Mouse (Mus musculus) testis, postnatal 10 days (tissue): ENCODE data around the gene Olfr20.
"Not testable (repeated sequence)": the region's sequence is repeated elsewhere in the genome, so short reads cannot be mapped to it uniquely, and the experiment has no call there.

ENCODE experiments used
- DNase-seq: peaks from one replicate; pipeline ENCODE4 v3.0.0; 2021; ENCODE audit warnings: low spot score

Gene Olfr20

DNA sequence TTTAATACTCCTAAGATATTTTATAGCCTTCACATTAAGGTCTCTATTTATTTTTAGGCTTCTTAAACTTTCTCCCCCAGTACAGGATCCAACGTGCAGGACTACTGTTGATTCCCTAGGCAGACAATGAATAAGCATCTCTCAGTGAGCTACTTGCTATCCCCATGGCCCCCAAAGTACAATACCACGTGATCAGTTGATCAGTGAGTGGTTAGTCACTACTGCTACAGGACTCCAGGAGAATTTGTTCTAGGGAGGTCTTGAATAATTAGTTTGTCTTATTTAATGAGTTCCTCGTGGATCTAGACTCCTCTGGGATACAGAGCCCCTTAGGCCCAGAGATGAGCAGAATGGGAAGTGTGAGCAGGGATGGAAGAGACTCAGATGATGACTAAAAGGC, at the start of gene Olfr20:
Olfr20 (plus strand) TSS at position 301 of the 400 bp plus-strand sequence.
- DNase-seq: no peak

GRCm38 (mm10) chr11:73303123-73303522, 47.5 kb upstream of the Olfr20 start:
- DNase-seq: no peak

DNA sequence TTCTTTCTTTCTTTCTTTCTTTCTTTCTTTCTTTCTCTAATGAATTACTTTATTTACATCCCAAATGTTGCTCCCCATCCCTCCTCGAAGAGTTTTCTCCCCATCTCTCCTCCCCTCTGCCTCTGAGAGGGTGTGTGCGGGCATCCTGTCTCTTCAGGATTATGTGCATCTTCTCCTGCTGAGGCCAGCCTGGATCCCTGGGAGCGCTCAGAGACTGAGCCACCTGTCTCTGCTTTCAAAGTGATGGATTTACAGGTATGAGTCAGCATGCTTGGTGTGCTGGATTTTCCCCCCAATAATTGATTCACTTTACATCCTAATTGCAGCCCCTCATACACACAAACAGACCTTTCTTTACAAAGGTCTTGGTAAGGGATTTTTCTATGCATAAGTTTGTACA, 34.6 kb upstream of the Olfr20 start:
- DNase-seq: no peak

GRCm38 (mm10) chr11:73318581-73318980, 32.0 kb upstream of the Olfr20 start:
- DNase-seq: not testable (repeated sequence)

DNA sequence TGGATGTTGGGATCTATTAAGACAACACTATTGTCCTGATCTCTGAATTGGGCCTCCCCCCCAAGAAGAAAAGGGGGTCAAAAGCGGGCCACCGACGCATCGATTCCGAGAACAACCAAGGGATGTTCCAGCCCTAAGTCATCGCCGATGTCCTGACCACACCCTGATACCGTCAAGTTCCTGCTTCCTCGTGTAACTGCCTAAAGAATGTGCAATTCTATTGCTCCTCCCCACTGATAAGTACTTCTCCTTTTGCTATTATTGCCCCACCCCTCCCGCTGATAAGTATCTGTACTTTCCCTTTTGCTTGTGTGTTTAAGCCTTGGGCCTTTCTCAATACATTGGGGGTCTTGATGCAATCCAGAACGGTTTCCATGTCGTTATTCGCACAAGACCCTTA, 29.5 kb upstream of the Olfr20 start:
- DNase-seq: not testable (repeated sequence)

- DNase-seq: no peak
Observed at GRCm38 (mm10) chr11:73323906-73324830, 26.4 kb upstream of the Olfr20 start.

DNA sequence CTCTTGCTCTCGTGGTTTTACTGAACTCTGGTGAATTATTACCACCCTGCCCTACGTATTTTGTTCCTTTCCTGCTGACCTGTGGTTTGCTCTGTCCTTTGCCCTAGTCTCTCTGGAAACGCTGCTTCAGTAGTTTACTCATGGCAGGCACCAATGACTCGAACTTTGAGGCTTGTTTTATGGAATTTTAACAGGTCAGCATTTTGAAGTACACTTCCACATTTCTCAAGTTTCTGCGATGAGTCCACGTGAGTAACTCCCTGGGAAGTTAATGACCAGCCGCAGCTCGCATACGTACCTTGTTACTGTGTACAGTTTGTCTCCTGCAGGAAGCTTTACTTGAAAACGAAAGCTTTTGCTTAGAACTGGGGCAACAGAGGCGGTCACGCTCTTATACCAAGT, 24.1 kb upstream of the Olfr20 start:
- DNase-seq: no peak

GRCm38 (mm10) chr11:73327361-73327760, 23.2 kb upstream of the Olfr20 start:
- no peak for DNase-seq

- peak; percentile 63 for DNase-seq
Observed at GRCm38 (mm10) chr11:73329442-73329841, 21.1 kb upstream of the Olfr20 start, which contains the start of the genes Aspa, Gm49340 and Spata22. TSS of gene Aspa (minus strand) at chr11:73329596. TSS of gene Gm49340 (plus strand) at chr11:73329741. TSS of gene Spata22 (plus strand) at chr11:73329741.

GRCm38 (mm10) chr11:73333357-73333756, 17.2 kb upstream of the Olfr20 start:
- no peak for DNase-seq

- no peak for DNase-seq
Observed at GRCm38 (mm10) chr11:73336919-73337318, 13.7 kb upstream of the Olfr20 start.

GRCm38 (mm10) chr11:73370946-73371345, 20.4 kb downstream of the Olfr20 start, which contains the start of gene Olfr376:
TSS of gene Olfr376 (plus strand) at chr11:73371246.
- no peak for DNase-seq

DNA sequence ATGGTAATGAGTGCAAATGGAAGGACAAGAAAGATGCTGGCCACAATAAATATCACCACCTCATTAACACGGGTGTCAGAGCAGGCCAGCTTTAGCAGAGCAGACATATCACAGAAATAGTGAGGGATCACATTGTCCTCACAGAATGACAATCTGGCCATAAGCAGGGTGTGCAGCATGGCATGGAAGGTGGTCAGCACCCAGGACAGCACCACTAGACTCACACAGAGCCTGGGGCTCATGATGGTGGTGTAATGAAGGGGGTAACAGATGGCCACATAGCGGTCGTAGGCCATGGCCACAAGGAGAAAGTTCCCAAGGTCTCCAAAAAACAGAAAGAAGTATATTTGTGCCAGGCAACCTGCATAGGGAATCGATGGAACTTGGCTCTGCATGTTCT, 44.8 kb downstream of the Olfr20 start:
- DNase-seq: no peak

- DNase-seq: no peak
Observed at GRCm38 (mm10) chr11:73399514-73399913, 48.9 kb downstream of the Olfr20 start, which contains the start of gene Olfr1. TSS of gene Olfr1 (minus strand) at chr11:73399614.
